In the genomic region with DNA sequence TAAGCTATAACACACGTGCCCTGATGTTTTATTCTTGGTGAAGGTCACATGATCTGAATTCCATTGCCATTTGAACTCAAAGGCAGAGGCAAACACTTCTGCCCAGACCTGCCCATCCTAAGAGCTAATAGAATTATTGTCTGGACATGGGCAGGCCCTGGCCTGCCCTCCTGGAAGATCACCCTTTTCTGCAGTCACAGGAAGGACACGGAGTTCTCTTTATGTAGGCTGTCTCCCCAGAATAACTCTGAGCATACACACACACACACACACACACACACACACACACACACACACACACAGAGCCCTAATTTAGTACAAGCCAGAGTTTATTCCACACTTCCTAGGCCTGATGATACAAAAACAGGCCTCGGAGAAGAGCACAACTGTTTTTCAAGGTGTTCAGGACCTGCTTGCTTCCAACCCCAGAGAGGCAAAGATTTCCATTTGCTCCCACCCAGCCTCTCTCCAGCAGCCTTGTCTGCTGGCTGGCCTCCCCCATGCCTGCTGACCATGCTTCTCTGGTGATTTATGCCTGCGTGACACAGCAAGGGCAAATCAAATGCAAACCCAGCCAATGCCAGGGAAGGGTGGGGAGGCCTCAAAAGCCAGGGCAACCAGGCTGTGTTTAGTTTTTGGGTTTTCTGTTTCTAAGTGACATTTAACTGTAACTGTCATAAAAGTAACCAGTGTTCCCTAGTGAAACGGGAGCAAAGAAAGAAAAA, we compare ENCODE assay signal across 18 mouse cellular contexts. TPM values are rescaled to one million over a fixed set of nuclear protein-coding genes. Genes with fewer than 3 reads are reported as not detected.
DNase-seq lines count a peak whose midpoint lies in the region; ATAC-seq and TF ChIP-seq lines count a peak whose summit lies in the region.
"Had no signal": no experiment of that assay in that cellular context is flagged by ENCODE, and none has a peak within 500 bp of the region (broad histone marks: within the 10 kb centered on the region; RNA-seq: fewer than 3 reads in every experiment).

No protein-coding gene starts in this region.

- no peaks in the 10 kb centered on the region for H3K4me1 ChIP-seq in heart, postnatal 0 days (ENCODE audit: control insufficient read depth, insufficient read depth)
- 0 out of 2 replicates have a peak, but pooled peaks cover 3% of the 10 kb centered on the region for H3K4me1 ChIP-seq in heart, embryonic 12.5 days (replicated peaks)
- H3K4me1 ChIP-seq in embryonic facial prominence, embryonic 10.5 days: peaks cover 21% of the 10 kb centered on the region; the same call in 1 of the 2 replicates
- H3K4me1 ChIP-seq in stomach, embryonic 15.5 days: peaks cover 4% of the 10 kb centered on the region

- no peak for ATAC-seq in heart, postnatal 0 days (ENCODE audit: insufficient read depth, low read depth)
- no peak for ATAC-seq in heart, embryonic 12.5 days (ENCODE audit: insufficient number of reproducible peaks, low FRiP score)
- ATAC-seq in stomach, embryonic 15.5 days (ENCODE audit: insufficient read depth, low FRiP score, low read depth): no peak
- no peak for ATAC-seq in CD4-positive, CD25-positive, alpha-beta regulatory T cell, adult 4 months

- H3K27me3 ChIP-seq in heart, postnatal 0 days (ENCODE audit: control insufficient read depth, insufficient read depth, low read length): no peaks in the 10 kb centered on the region
- no peaks in the 10 kb centered on the region for H3K27me3 ChIP-seq in heart, embryonic 12.5 days (replicated peaks)
- H3K27me3 ChIP-seq in embryonic facial prominence, embryonic 10.5 days (replicated peaks; ENCODE audit: low read depth, poor library complexity, severe bottlenecking): peaks cover 4% of the 10 kb centered on the region; the same call in 1 of the 2 replicates
- H3K27me3 ChIP-seq in stomach, embryonic 15.5 days (replicated peaks): no peaks in the 10 kb centered on the region
- H3K27me3 ChIP-seq: lung, embryonic 15.5 days; megakaryocyte, embryonic 14.5 days had no signal

- no peak for TF ChIP-seq CTCF in heart, postnatal 0 days (IDR thresholded peaks at IDR 0.05; ENCODE audit: low read depth)

- no peaks in the 10 kb centered on the region for H3K36me3 ChIP-seq in heart, postnatal 0 days (replicated peaks; ENCODE audit: control insufficient read depth, insufficient read depth, low read length)
- H3K36me3 ChIP-seq in heart, embryonic 12.5 days: no peaks in the 10 kb centered on the region
- H3K36me3 ChIP-seq in embryonic facial prominence, embryonic 10.5 days (replicated peaks): no peaks in the 10 kb centered on the region
- no peaks in the 10 kb centered on the region for H3K36me3 ChIP-seq in stomach, embryonic 15.5 days
- H3K36me3 ChIP-seq: hindbrain, embryonic 12.5 days; lung, embryonic 15.5 days had no signal

- H3K4me2 ChIP-seq in heart, postnatal 0 days (ENCODE audit: low read depth, low read length): no peak overlapping the region
- H3K4me2 ChIP-seq in heart, embryonic 12.5 days: no peak overlapping the region
- no peak overlapping the region for H3K4me2 ChIP-seq in stomach, embryonic 15.5 days
- H3K4me2 ChIP-seq: heart, embryonic 11.5 days; hindbrain, embryonic 12.5 days; lung, embryonic 15.5 days had no signal

- no peak overlapping the region for H3K4me3 ChIP-seq in heart, postnatal 0 days (ENCODE audit: low read depth, low read length)
- no peak overlapping the region for H3K4me3 ChIP-seq in heart, embryonic 12.5 days
- H3K4me3 ChIP-seq in embryonic facial prominence, embryonic 10.5 days: no peak overlapping the region
- no peak overlapping the region for H3K4me3 ChIP-seq in stomach, embryonic 15.5 days (replicated peaks)
- H3K4me3 ChIP-seq: hindbrain, embryonic 12.5 days; lung, embryonic 15.5 days; megakaryocyte, embryonic 14.5 days had no signal

- peak overlapping the region; percentile 37; the same call in 1 of the 2 replicates for H3K27ac ChIP-seq in heart, postnatal 0 days (ENCODE audit: low read depth)
- no peak overlapping the region for H3K27ac ChIP-seq in heart, embryonic 12.5 days (ENCODE audit: poor library complexity, severe bottlenecking)
- 0 out of 2 replicates have a peak overlapping the region, but pooled peaks have one; percentile 7 for H3K27ac ChIP-seq in embryonic facial prominence, embryonic 10.5 days (replicated peaks)
- peak overlapping the region; percentile 62 for H3K27ac ChIP-seq in stomach, embryonic 15.5 days
- H3K27ac ChIP-seq: hindbrain, embryonic 12.5 days; lung, embryonic 15.5 days had no signal

- DNase-seq in heart, postnatal 0 days (ENCODE audit: low spot score): no peak
- peak; percentile 34 to 67 for DNase-seq in urinary bladder, adult 18-20 months (ENCODE audit: low spot score in 2 of 2)
- DNase-seq in urinary bladder, postnatal 25 days (ENCODE audit: low spot score): no peak
- no peak for DNase-seq in embryonic facial prominence, embryonic 10.5 days (ENCODE audit: low spot score)
- DNase-seq in heart, adult 9 months (ENCODE audit: low spot score in 2 of 2): no peak
- DNase-seq: kidney, adult 9 months; left cerebral cortex, postnatal 4 days; spleen, adult 18-20 months; thymus, adult 18-20 months had no signal

- H3K9me3 ChIP-seq in heart, postnatal 0 days (replicated peaks; ENCODE audit: control insufficient read depth, low read length): no peaks in the 10 kb centered on the region
- no peaks in the 10 kb centered on the region for H3K9me3 ChIP-seq in heart, embryonic 12.5 days (replicated peaks)
- H3K9me3 ChIP-seq in embryonic facial prominence, embryonic 10.5 days: no peaks in the 10 kb centered on the region
- H3K9me3 ChIP-seq in stomach, embryonic 15.5 days: no peaks in the 10 kb centered on the region
- H3K9me3 ChIP-seq: hindbrain, embryonic 12.5 days; lung, embryonic 15.5 days; megakaryocyte, embryonic 14.5 days had no signal

- 52% methylated on average over 5 of the region's 5 CpGs for WGBS in heart, postnatal 0 days
- 65% methylated on average over 5 of the region's 5 CpGs for WGBS in heart, embryonic 12.5 days
- 74% methylated on average over 5 of the region's 5 CpGs for WGBS in embryonic facial prominence, embryonic 10.5 days
- WGBS in stomach, embryonic 15.5 days: 54% methylated on average over 5 of the region's 5 CpGs

- no peak for TF ChIP-seq EP300 in heart, postnatal 0 days (IDR thresholded peaks at IDR 0.05; ENCODE audit: low read depth)

- H3K9ac ChIP-seq in heart, postnatal 0 days (replicated peaks; ENCODE audit: low read depth, low read length): no peak overlapping the region
- no peak overlapping the region for H3K9ac ChIP-seq in heart, embryonic 12.5 days
- H3K9ac ChIP-seq in stomach, embryonic 15.5 days: no peak overlapping the region
- H3K9ac ChIP-seq: hindbrain, embryonic 12.5 days; lung, embryonic 15.5 days had no signal

RNA-seq across cellular contexts. Expression of a gene that starts 4.0 kb away (rescaled TPM):
- 31.9 and 48.2 TPM in 2 replicates for total RNA-seq in heart, postnatal 0 days (2014; rRNA removed; ENCODE audit: low replicate concordance)
- polyA plus RNA-seq in heart, postnatal 0 days (2015; fragmentation: Nextera tagmentation; extraction: Ambion mirVana): 22.7 and 23.6 TPM in 2 replicates
- 14.9 and 17.1 TPM in 2 replicates for polyA plus RNA-seq in heart, embryonic 12.5 days (2016; fragmentation: Nextera tagmentation; extraction: Ambion mirVana)
- polyA plus RNA-seq in embryonic facial prominence, embryonic 10.5 days (2016; fragmentation: Nextera tagmentation; extraction: Ambion mirVana): 33.8 and 34.5 TPM in 2 replicates
- 54.3 and 58.0 TPM in 2 replicates for polyA plus RNA-seq in stomach, embryonic 15.5 days (2015; fragmentation: Nextera tagmentation; extraction: Ambion mirVana)
- polyA plus RNA-seq in CD4-positive, CD25-positive, alpha-beta regulatory T cell, adult 4 months (2017; shearing (Covaris generic)): 1 to 10 TPM; 5.6 to 6.0 TPM

RNA-seq across cellular contexts. Expression of a gene that starts 26.4 kb away (rescaled TPM):
- not detected in 2 replicates for total RNA-seq in heart, postnatal 0 days (2014; rRNA removed; ENCODE audit: low replicate concordance)
- not detected in 2 replicates for polyA plus RNA-seq in heart, postnatal 0 days (2015; fragmentation: Nextera tagmentation; extraction: Ambion mirVana)
- not detected in 2 replicates for polyA plus RNA-seq in heart, embryonic 12.5 days (2016; fragmentation: Nextera tagmentation; extraction: Ambion mirVana)
- not detected in 2 replicates for polyA plus RNA-seq in embryonic facial prominence, embryonic 10.5 days (2016; fragmentation: Nextera tagmentation; extraction: Ambion mirVana)
- polyA plus RNA-seq in stomach, embryonic 15.5 days (2015; fragmentation: Nextera tagmentation; extraction: Ambion mirVana): not detected in 2 replicates
- not detected for polyA plus RNA-seq in CD4-positive, CD25-positive, alpha-beta regulatory T cell, adult 4 months (2017; shearing (Covaris generic))
- total RNA-seq: common myeloid progenitor, adult 5-6 weeks had no signal
- polyA plus RNA-seq: C2C12; heart, embryonic 11.5 days; hindbrain, embryonic 12.5 days; lung, embryonic 15.5 days had no signal

Comparison
In these comparisons a context has a peak if more than half of its experiments do, and no peak if none do; other contexts are left out.
1. DNase-seq: peak in urinary bladder, adult 18-20 months (2 of 2); none in heart, postnatal 0 days (single experiment), urinary bladder, postnatal 25 days (single experiment), embryonic facial prominence, embryonic 10.5 days (single experiment) and heart, adult 9 months (0 of 2).